Mouse (Mus musculus): Measurements from ENCODE around the gene Ncapd2.

The Ncapd2 gene

GRCm38 (mm10) chr6:125191332-125192015 lies at the start of gene Ncapd2, which contains the start of gene Mrpl51:
Ncapd2 (minus strand) TSS chr6:125191701.
Mrpl51 (plus strand) TSS chr6:125191801.
- DNase-seq (ENCODE audit: low spot score in 2 of 2), result peak; percentile 96 to 99

DNA sequence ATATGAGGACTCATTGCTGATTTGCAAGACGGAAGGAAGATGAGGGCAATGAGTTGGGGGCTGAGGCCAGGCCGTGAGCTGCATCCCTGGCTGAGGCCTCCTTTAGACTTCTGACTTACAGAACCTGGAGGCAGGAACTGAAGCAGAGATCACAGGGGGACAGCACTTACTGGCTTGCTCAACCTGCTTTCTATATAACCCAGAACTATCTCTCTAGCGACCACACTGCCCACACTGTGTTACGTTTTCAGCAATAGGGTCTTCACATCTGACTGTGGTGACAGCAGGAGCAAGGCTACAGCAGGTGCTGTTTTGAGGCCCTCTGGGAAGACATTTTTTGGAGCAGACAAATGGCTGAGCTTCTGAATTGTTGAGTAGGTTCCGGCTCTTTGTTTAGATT lies 49.1 kb upstream of the Ncapd2 start:
- no peak for DNase-seq (ENCODE audit: low spot score in 2 of 2)

DNA sequence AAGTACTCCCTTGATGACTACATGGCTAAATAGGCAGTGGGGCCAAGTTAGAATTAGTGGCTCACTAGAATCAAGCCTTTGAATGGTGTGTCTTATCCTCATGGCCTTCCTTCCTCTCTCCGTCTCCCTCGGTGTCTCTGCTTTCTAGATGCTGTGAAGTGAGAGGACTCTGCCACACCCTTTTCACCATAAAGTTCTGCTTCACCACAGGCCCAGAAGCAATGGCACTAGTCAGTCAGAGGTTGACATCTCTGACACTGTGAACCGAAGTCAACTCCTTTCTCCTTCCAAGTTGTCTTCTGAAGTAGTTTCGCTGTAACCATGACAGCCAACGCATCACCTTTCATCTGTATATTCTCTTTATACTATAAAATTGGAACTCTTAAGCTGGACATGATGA lies 48.0 kb upstream of the Ncapd2 start:
- DNase-seq (ENCODE audit: low spot score in 2 of 2), result no peak

- DNase-seq (ENCODE audit: low spot score in 2 of 2), result no peak
Observed at GRCm38 (mm10) chr6:125238396-125238795, 46.9 kb upstream of the Ncapd2 start.

GRCm38 (mm10) chr6:125237421-125237820 lies 45.9 kb upstream of the Ncapd2 start:
- DNase-seq (ENCODE audit: low spot score in 2 of 2), result no peak

DNA sequence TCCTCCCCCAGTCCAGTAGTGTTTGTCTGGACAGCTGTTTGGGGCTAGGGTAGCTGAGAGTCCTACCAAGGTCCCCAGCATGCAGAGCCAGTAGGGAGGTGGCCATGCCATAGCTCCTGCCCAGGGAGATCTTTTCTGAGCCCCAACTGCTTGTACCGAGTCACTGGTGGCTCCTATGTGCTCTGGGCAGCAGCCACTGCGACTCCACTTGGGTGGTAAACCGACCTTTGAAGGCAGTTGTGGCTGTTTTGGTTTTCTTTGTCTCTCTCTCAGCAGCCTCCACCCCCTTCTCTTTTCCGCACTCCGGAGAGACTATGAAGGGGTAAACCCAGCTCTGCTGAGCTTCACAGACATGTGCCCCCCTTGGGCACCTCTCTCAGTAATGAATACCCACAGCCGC lies 45.3 kb upstream of the Ncapd2 start, which contains the start of gene Cd27:
Gene Cd27 (minus strand): TSS at position 229 of the 400 bp plus-strand sequence.
- DNase-seq (ENCODE audit: low spot score in 2 of 2), result no peak

GRCm38 (mm10) chr6:125236341-125236740 lies 44.8 kb upstream of the Ncapd2 start:
- DNase-seq (ENCODE audit: low spot score in 2 of 2), result no peak

DNA sequence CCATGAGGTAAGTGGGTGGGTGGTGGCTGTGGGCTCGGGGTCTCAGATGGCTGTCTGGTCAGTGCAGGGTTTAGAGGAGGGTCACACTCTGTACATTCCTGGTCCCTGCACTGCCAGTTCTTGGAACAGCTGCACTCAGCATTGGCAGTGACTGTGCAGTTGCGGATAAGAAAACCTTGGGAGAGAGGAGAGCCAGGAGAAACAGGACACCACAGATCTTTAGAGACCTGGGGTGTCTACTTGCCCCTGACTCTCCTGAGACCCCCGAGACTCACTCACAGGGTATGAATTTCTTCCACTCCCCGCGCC lies 43.0 kb upstream of the Ncapd2 start:
- DNase-seq (ENCODE audit: low spot score in 2 of 2), result no peak

- DNase-seq (ENCODE audit: low spot score in 2 of 2), result no peak
Observed at GRCm38 (mm10) chr6:125233816-125234519, 42.5 kb upstream of the Ncapd2 start.

DNA sequence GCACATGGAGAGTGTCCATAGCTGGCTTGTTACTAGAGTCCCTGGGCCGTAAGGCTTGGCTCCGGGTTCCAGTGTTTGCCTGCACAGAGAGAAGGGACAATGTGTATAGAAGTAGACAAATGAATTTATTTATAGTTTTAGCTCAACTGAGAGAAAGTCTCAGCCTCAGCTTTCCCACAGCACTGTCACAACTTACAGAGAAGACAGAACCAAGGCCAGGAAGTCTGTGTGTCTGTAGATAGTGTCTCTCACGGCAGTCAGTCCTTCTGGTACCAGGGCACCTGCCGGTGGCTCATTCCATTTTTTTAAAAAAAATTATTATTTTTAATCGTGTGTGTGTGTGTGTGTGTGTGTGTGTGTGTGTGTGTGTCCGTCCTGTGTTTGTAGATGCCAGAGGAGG lies 41.0 kb upstream of the Ncapd2 start:
- no peak for DNase-seq (ENCODE audit: low spot score in 2 of 2)

- DNase-seq (ENCODE audit: low spot score in 2 of 2), result no peak
Observed at GRCm38 (mm10) chr6:125232045-125232437, 40.5 kb upstream of the Ncapd2 start.

DNA sequence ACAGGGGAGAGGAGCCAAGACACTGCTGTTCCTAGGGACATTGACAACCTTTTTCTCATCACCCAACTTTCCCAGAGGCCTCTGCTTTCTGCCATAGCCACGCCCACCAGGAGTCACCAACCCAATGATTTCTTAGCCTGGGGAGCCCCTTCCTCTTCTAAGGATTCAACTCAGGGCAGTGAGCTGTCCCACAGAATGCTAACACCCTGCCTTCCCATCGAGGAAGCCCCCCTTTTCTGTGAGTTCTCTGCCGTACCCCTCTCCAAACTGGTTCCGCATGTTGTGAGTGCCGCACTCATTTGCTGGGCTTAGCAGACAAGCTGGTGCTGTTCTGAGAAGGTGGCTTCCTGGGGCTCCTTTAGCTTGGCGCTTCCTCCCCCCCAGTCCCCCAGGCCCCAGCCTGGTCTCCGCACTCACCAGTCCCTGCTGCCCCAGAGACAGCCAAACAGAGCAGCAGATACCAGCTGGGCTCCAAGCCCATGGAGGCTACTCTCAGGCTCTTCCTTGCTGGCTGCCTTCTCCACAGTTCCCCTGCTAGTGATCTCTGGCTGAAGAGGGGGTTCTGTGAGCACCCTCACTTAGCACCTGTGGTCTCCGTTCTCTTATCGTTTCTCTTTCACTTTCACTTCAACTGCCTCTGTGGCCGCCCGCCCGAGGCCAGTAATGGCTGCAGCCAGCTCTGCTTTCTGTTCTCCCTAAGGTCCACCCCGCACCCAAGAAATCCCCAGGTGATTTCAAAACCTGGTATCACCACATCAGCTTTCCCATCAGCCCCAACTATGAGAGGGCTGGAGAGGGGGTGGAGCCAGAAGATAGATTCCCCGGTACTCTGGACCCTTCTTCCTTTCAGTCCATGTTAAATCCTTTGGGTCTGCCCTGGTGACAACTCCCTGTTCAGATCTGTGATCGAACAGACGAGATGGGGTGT lies 39.9 kb upstream of the Ncapd2 start, which contains the start of gene Tapbpl:
Gene Tapbpl (minus strand): TSS at position 744 of the 928 bp plus-strand sequence.
- peak in 1 of 2 experiments; percentile 45 for DNase-seq (ENCODE audit: low spot score in 2 of 2)

DNA sequence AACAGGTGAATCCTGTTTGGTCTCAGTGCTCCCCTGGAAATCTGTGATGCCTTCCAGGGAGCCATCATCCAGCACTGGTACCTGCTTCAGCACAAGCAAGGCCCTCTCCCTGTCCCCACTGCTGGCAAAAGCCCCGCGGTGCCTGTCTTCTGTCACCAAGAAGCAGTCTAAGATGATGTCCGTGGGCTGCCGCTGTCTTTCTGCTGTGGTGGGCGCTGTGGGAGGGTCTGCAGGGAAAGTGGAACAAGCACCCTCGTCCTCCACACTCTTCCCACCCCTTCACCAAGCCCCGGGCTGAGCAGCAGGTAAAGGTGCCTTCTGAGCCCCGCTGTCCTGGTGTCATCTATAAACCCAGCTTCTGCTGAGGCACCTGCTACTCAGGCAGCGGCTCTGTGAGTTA lies 39.1 kb upstream of the Ncapd2 start:
- DNase-seq (ENCODE audit: low spot score in 2 of 2), result no peak

- no peak for DNase-seq (ENCODE audit: low spot score in 2 of 2)
Observed at GRCm38 (mm10) chr6:125225518-125226115, 34.1 kb upstream of the Ncapd2 start.

DNA sequence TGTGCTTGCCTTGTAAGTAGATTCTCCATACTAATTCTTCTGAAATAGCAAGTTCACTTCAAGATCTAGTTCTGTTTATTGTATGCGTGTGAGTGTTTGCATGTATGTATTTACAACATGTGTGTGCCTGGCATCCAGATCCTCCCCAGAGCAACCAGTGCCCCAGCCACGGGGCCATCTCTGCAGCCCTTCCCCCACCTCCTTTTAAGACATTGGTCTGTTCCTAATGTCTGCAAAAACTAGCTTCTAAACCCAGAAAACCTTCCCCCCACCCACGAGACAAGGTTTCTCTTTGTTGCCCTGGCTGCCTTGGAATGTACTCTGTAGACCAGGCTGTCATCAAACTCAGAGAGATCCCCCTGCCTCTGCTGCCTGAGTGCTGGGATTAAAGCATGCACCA lies 31.1 kb upstream of the Ncapd2 start:
- no peak for DNase-seq (ENCODE audit: low spot score in 2 of 2)

GRCm38 (mm10) chr6:125222146-125222545 lies 30.6 kb upstream of the Ncapd2 start:
- DNase-seq (ENCODE audit: low spot score in 2 of 2), result no peak

- DNase-seq (ENCODE audit: low spot score in 2 of 2), result no peak
Observed at GRCm38 (mm10) chr6:125221115-125221745, 29.7 kb upstream of the Ncapd2 start.

- peak in 1 of 2 experiments; percentile 61 for DNase-seq (ENCODE audit: low spot score in 2 of 2)
Observed at GRCm38 (mm10) chr6:125218963-125219362, 27.5 kb upstream of the Ncapd2 start.

GRCm38 (mm10) chr6:125217899-125218298 lies 26.4 kb upstream of the Ncapd2 start:
- no peak for DNase-seq (ENCODE audit: low spot score in 2 of 2)

GRCm38 (mm10) chr6:125216898-125217297 lies 25.4 kb upstream of the Ncapd2 start:
- DNase-seq (ENCODE audit: low spot score in 2 of 2), result no peak
